Comparison of ENCODE assay signal across 7 mouse cellular contexts in the genomic region with DNA sequence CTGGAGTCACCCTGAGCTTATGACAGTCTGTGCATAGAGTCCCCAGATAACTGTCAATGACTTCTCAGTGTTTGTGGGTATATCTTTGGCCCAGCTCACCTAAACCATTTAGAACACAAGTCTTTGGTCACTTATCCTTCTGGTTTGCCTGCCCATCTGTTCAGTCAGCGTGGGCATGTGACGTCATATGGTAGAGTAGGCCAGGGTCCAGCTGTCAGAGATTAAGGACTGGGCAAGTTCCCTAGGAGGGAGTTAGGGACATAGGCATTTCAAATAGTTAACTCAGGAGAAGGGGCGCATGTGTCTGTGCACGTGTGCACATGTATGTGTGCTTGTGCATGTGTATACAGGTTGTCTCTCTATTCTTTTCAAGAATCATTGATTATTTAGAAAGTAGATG.
"Had no signal": no experiment of that assay in that cellular context is flagged by ENCODE, and none has a peak within 500 bp of the region (broad histone marks: within the 10 kb centered on the region; RNA-seq: fewer than 3 reads in every experiment).

No protein-coding gene starts in this region.

- DNase-seq: kidney, adult 18-20 months; kidney, postnatal 10 days; kidney, postnatal 4 days; lung, adult 2 months; lung, postnatal 36 days; right cerebral cortex, postnatal 14 days; thymus, postnatal 36 days had no signal
